Mouse (Mus musculus): ENCODE measurements around the gene Hnrnpr.

Gene Hnrnpr

DNA sequence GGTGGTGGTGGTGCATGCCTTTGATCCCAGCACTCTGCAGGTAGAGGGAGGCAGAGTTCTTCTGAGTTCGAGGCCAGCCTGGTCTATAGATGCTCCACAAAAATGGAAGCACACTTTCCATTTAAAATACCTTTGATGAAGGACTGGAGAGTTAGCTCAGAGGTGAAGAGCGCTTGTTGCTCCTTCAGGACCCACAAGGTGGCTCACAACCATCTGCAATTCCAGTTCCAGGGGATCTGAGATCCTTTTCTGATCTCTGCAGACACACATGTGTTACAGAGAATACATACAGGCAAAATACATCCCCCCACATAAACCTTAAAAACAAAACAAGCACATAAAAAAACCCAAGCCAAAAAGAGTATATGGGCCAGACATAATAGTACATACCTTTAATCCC, 2.4 kb upstream of the Hnrnpr start:
- no peak for DNase-seq (ENCODE audit: low spot score in 2 of 2)

DNA sequence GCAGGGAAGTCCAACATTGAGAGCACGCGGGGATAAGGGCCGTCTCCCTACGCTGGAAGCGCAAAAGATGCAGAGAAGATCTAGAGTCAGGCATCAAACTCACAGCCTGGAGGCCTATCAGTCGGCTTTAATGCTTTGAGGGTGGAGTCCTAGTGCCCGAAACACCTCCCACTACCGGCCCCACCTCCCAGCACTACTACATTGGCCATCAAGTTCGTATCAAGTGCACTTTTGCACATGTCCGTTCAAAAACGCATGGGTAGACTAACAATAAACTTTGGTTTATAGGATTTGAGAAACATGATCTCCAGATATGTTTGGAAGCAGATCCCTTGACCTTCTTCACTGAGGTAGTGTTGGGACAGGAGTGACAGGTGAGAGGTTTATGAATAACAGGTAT, 962 bp upstream of the Hnrnpr start:
- DNase-seq (ENCODE audit: low spot score in 2 of 2): peak; percentile 44 to 59

DNA sequence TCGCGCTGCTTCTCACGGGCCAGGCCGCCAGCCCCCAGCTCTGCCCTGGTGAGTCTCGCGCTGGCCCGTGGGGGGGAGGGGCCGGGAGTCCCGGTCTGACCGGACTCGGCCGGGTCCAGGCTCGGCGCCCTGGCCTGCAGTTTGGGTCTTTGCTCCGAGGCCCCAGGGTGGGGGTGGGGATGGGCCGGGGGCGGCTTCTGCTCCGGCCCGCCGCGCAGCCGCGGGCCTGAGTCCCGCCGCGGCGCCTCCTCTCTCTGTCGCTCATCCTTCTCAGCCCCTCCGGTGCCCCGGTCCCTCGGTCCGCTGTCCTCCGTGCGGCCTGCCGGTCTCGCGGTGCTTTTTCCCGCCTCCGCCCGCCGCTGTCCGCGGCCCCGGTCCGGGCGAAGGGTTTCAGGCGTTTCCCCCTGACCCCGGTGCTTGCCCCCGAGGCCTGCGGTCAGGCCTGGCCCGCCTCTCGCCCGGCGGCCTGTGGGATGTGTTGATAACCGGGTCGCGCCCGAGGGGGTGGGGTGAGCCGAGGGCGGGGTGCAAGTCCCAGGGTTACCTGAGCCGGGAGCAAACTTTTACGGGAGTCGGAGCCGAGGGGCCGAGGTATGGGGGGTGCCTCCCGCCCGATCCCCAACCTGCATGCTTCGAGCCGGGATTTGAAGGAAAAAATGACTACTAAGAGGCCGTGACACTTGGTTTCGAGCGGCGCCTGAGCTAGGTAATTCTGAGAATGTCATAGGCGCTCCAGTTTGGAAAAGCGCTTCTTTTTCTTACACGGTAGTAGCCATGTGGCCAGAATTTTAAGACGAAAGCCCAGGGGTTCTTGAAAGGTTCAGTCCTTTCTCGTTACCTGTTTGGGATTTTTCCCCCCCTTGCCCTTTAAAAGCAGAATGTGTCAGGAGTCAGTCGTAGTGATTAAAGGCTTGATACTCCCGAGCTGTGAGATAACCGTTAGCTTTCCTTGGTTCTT, 579 bp downstream of the Hnrnpr start:
- peak; percentile 65 to 69 for DNase-seq (ENCODE audit: low spot score in 2 of 2)

DNA sequence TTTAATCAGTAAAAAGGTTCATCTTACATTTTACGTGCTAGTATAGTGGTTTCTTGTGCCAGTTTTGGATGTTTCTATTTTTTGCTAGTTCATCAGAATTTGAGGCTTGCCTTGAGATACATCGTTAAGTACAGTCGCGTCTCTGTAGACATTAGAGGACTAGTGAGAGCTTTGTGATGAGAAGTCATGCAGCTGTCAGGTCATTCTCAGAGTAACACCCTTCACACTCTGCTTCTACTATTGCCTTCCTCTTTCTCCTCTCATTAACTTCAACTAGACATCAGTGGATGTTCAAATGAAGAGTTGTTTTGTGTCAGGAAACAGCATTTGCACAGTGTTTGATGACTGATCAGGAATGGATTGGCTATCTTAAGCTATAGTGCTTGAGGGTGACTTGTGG, 1.9 kb downstream of the Hnrnpr start:
- no peak for DNase-seq (ENCODE audit: low spot score in 2 of 2)

DNA sequence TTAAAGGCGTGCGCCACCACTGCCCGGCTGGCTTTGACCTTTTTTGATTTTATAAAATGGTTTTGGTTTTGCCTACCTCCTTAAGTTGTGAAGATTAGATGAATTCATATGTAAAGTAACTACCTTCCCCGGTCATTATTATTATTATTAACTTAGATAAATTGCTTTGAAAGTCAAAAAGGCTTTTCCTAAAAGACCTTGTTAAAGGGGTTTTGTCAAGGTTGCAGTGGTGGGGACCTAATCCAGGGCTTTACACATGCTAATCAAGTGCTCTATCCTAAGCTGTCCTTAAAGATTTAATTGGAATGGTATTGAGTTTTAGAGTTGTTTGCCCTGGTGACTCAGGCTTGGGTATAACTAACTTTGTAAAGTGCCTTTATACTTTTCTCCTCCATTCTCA, 6.9 kb downstream of the Hnrnpr start:
- no peak for DNase-seq (ENCODE audit: low spot score in 2 of 2)

DNA sequence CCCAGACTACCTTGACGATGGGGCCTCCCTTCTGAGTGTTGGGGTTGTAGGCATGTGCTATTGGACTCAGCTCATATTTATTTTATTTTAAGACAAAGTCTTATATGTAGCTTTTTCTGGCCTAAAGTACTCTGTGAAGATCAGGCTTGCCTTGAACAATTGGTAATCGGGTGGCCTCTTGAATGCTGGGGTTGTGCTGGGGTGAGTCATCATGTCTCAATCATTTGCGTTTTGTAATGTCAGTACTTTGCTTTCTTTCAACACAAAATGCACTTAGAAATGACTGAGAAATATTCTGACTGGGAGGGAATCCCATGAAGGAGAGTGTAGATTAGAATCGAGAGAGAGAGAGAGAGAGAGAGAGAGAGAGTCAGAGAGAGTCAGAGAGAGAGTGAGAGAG, 9.3 kb downstream of the Hnrnpr start:
- DNase-seq (ENCODE audit: low spot score in 2 of 2): no peak

DNA sequence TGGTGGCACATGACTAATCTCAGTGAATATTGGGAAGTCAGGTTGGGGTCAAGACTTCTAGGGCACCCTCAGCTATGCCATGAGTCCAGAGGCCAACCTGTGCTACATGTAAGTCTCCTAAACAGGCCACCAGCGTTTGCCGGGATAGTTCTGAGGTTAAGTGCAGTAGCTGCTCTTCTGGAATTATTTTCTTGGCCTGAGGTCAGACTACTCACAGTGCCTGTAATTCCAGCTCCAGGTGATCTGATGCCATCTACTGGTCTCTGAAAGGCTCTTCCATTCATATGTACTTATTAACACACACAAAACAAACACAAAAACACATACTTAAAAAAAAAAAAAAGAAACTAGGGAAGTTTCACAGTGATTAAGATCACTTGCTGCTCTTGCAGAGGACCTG, 13.5 kb downstream of the Hnrnpr start:
- no peak for DNase-seq (ENCODE audit: low spot score in 2 of 2)

DNA sequence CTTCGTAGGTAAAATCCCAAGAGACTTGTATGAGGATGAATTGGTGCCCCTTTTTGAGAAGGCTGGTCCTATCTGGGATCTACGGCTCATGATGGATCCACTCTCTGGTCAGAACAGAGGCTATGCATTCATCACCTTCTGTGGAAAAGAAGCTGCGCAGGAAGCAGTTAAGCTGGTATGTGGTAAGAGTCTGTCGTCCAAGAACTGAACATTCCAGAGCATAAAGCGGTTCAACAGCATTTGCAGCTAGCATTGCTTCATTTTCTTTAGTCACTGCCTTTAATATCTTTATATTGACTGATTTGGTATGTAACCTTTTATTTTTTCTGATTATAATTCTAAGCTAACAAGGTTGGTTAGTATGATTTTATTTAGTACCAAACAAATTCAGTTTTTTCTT, 16.5 kb downstream of the Hnrnpr start:
- DNase-seq (ENCODE audit: low spot score in 2 of 2): no peak

DNA sequence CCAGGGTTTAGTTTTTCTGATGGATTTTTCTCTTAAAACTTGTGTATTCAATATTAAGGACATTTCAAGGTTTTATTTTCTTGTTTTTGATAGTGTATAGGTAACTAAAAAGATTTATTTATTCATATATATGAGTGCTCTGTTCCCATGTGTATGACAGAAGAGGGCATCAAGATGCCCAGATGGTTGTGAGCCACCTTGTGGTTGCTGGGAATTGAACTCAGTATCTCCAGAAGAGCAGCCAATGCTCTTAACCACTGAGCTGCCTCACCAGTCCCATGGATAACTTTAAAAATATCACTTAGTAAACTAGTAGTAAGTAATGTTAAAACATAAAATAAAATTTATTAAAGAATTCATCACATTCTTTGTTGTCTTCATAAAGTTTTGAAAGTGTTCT, 17.4 kb downstream of the Hnrnpr start:
- no peak for DNase-seq (ENCODE audit: low spot score in 2 of 2)

DNA sequence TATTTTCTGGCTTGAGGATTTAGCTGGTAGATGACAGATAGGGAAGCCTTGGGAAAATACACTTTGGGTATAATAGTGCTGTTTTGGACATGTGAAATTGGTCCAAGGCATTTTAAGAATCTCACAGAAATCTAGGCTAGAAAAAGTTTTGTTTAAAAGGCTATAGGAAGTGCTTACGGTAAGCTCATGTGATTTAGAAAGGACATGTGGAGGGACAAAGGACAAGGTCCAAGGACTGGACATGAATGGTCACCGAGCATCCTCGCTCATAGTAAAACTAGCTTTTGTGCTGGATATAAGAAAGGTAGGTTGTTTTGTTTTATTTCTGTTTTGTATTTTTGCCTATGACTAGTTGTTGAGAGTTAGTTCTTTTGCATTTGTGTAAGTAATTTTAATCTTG, 21.0 kb downstream of the Hnrnpr start:
- no peak for DNase-seq (ENCODE audit: low spot score in 2 of 2)

DNA sequence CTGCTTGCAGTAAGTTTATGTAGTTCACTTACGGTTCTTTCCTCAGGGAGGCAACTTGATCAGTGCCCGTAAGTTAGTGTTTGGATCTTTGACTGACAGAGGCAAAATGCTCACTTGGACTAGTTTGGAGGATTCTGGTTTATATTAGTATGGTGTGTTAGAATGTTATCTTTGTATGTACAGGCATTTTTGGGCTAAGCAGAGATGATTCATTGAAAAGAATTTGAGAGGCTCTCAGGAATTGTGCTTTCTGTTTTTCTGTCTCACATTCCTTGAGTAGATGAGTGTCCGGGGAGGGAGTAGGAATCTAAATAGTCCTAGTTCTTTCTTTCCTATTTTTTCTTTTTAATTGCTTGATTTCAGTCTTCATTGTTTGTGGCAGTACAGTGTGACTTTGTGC, 22.4 kb downstream of the Hnrnpr start:
- no peak for DNase-seq (ENCODE audit: low spot score in 2 of 2)

DNA sequence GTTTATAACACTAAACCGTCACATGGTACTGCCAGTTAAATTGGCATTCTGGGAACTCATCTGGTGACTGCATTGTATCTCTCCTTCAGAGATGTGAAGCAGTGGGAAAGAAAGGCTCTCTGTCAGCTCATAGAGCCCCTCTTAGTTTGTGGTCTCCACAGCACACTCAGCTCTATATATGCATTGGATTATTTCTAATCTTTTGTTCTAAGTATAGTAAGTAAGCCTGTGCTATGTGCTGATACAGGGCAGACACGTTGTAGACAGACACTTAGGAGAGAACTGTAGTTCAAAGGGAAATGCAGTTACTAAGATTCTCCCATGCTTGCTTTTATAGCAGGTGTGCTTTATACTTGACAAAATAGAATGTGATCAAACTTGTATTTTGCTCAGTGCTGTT, 24.3 kb downstream of the Hnrnpr start:
- no peak for DNase-seq (ENCODE audit: low spot score in 2 of 2)

DNA sequence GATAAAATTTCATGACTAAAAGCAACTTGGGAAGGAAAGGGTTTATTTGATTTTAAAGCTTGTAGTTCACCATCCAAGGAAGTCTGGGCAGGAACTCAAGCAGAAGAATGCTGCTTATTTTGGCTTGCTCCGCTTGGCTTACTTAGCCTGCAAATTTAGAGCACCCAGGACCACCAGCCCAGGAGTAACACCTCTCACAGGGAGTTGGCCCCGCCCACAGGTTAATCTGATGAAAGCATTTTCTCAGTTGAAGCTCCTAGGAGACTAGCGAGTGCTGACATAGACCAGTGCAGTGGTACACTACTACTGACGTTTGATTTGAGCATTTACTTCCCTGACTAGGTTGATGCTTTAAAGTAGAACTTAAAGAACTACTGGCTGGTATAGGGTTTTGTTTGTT, 26.4 kb downstream of the Hnrnpr start:
- DNase-seq (ENCODE audit: low spot score in 2 of 2): no peak

DNA sequence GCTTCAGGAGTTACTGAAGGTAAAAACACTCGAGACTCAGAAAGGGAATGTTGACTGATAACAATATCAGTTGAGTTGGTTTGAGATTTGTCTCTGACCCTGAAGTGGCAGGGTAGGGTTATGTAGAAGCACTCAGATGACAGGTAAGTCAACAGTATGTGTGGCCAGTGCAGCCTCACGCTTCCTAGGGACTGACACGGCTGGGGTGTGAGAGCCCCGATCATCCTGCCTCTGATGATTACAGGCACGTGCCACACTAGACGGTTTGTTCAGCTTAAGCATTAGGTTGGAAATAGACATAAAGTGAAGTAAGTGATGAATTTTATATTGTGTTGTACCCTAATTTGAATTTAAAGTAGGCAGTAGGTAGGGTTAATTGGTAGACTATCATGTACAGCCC, 38.9 kb downstream of the Hnrnpr start:
- DNase-seq (ENCODE audit: low spot score in 2 of 2): no peak

DNA sequence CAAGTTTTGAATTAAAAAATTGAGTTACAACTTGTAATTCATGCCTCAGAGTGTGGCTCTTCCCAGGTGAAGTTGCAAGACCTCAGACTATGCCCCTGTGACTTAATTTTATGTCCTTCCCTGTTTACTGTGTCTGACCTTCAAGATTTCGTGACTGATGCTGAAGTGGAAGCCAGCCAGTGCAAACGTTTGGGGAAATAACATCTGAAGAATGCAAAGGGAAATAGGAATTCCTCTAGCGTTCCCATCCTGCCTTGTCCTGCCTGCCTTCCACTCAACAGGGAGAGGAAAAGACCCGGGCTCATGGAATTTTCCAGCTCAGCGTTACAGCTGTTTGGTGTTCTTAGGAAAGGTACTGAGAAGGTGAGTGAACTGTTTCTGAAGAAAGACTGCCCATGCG, 46.3 kb downstream of the Hnrnpr start:
- DNase-seq (ENCODE audit: low spot score in 2 of 2): no peak

DNA sequence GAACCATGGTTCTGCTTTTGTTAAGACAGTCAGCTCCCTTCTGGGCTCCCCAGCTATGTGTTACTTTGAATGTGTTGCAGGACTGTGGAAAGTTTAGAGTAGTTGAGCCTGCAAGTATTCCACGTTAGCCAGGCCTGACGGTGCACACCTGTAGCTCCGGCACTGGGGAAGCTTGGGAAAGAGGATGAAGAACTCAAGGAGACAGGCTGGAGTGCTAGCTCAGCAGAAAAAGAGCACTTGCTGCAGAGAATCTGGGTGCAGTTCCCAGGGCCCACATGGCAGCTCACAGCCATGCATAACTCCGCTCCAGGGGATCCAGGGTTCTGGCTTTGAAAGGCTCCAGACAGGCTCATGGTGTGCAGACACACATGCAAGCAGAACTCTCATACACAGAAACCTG, 46.7 kb downstream of the Hnrnpr start:
- no peak for DNase-seq (ENCODE audit: low spot score in 2 of 2)

DNA sequence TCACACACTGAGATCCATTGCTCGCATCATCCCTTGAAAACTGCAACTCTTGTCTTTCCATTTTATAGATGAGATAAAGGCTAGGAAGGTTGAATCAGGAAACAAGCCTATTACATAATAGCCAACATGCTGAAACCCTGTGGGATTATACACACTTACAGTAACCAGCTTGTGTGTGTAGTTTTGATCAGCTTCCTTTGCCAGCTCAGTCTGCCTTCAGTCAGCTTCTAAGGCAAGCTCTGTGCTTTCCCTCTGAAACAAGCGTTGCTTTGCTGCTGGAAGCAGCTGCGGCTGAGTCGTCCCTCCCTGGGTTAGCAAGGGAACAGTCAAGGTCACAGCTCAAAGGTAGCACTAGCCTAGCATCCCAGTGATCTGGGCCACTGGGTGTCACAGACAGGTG, 57.1 kb downstream of the Hnrnpr start:
- no peak for DNase-seq (ENCODE audit: low spot score in 2 of 2)

DNA sequence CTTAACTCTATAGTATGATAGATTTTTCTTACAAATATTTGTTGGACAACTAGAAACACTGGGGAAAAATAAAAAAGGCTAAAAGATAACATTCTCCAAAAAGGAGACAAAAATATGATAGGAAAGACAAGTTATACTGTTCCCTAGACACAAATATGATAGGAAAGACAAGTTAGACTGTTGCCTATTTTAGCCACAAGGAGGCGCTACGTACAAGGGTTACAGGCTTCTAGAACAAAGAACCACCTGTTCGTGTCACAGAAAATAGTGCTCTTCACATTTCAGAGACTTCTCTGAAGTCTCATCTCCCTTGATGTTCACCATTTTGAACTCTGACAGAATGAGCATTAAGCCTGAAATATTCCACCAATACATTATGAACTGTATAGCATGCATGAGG, 59.0 kb downstream of the Hnrnpr start:
- peak; percentile 15 to 52 for DNase-seq (ENCODE audit: low spot score in 2 of 2)

DNA sequence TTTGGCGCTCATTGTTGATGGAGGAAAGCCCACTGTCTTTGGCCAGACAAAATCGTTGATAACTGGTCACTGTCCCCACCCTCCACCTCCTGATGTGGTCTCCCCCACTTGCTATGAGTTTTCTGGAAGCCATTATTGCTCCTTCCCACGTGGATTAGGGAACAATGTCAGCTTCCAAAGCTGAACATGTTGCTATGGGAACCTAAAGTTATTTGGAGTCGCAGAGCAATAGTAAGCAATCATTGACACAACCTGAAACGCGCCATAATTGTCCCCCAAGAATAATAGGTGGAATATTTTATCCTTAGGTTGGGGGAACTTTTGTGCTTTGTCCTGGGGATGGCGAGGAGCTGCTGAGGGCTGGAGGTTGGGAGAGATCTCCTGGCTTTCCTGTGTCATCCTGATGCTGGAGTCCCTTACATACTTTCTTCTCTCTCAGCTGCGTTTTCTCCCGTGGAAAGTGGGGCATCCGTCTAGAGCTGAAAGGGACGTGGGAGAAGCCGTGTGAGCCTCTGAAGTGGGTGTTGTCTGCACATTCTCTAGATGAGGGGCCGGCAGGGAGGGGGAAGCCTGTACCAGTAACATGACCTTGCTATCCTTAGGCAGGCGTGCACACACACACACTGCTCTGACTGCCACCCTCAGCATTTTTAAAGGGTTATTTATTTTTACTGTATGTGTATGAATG, 62.9 kb downstream of the Hnrnpr start:
- DNase-seq (ENCODE audit: low spot score in 2 of 2): no peak

DNA sequence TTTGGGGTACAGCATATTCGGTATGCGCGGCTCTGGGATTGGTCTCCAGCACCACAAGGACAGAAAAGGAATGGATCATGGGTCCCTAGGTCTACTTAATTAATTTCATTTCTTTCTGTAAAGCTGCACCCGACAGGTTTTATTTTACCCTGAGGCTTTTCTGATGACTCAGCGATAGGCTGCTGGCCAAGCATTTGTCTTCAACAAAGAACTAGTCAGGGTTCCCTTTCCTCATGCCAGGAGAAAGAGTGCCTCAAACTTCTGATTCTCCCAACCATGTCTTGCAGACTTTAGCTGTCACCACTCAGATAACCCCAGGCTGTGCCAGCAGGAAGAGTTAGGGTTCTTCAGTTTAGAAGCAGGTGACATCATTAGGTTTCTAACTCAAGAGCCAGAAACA, 66.3 kb downstream of the Hnrnpr start:
- peak; percentile 20 to 33 for DNase-seq (ENCODE audit: low spot score in 2 of 2)

DNA sequence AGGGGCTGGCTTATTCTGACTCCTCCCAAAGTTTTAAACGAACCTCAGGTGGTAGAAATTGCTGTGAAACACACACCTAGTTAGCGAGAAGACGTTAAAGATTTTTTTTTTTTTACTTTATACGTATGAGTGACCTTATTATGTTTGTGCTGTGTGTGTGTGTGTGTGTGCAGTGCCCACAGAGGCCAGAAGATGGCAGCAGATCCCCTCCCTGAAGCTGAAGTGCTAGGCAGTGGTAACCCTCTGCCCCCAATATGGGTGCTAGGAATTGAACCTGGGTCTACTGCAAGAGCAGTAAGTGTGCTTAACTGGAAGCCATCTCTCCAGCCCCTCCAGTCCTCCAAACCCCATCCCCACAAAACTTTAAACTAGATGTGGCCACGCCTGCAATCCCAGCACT, 72.3 kb downstream of the Hnrnpr start:
- no peak for DNase-seq (ENCODE audit: low spot score in 2 of 2)

DNA sequence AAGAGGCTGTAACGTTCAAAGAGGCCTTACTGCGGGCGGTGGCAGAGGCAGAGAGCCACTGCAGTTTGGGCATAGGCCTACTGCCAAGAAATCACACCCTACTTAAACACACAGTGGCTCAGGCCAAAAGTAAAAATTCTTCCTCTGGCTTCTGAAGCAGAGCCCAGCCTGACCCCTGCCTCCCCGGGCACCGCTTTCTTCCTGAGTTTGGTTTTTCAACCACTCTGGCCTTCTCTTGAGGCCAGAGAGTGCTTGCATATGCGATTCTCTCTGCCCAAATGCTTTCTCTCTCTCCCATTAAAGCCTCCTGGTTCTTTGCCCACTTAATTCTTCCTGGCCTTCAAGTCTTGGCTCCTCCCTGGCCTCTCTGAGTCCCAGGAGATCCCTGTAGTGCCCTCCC, 73.1 kb downstream of the Hnrnpr start:
- no peak for DNase-seq (ENCODE audit: low spot score in 2 of 2)

DNA sequence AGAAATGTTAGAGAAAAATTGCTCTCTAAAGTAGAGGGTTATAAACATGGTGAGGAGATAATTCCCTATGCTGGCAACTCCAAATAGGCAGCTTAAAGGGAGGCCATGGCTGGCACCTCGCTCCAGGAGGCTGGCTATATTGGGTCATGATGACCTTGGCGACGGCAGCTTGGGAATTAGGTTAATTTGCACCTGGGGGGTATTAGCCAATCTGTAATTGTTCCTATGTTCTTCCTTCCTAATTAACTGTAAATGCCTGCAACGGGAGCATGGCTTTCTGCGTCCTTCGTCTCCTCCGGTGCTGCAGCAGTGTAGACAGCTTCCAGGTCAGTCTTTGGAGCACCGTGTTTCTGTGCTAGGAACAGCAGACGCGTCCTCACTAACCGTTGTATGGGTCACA, 76.5 kb downstream of the Hnrnpr start:
- DNase-seq (ENCODE audit: low spot score in 2 of 2): no peak
